7 mouse cellular contexts compared by ENCODE assay signal in genomic region chr17:69438486-69438885, GRCm38 (mm10). TPM values are rescaled to one million over a fixed set of nuclear protein-coding genes. Genes with fewer than 3 reads are reported as not detected.
A peak's percentile ranks its signal among the peaks of the same experiment; 100 is the strongest.
DNase-seq lines count a peak whose midpoint lies in the region; ATAC-seq and TF ChIP-seq lines count a peak whose summit lies in the region.

No protein-coding gene starts in this region.

- 34% methylated on average over 14 of the region's 14 CpGs for WGBS in lung, embryonic 14.5 days
- 37% methylated on average over 14 of the region's 14 CpGs for WGBS in forebrain, embryonic 13.5 days
- WGBS in limb, embryonic 11.5 days = 37% methylated on average over 14 of the region's 14 CpGs
- WGBS in stomach, embryonic 14.5 days = 36% methylated on average over 14 of the region's 14 CpGs

- no peaks in the 10 kb centered on the region for H3K9me3 ChIP-seq in lung, embryonic 14.5 days (ENCODE audit: low read depth, low read length)
- no peaks in the 10 kb centered on the region for H3K9me3 ChIP-seq in forebrain, embryonic 13.5 days (replicated peaks)
- no peaks in the 10 kb centered on the region for H3K9me3 ChIP-seq in limb, embryonic 11.5 days (ENCODE audit: control insufficient read depth, low read length)
- H3K9me3 ChIP-seq in stomach, embryonic 14.5 days (ENCODE audit: control insufficient read depth, low read depth, low read length) = no peaks in the 10 kb centered on the region

- peak overlapping the region; percentile 66 for H3K4me2 ChIP-seq in lung, embryonic 14.5 days
- H3K4me2 ChIP-seq in forebrain, embryonic 13.5 days = peak overlapping the region; percentile 86
- H3K4me2 ChIP-seq in limb, embryonic 11.5 days (ENCODE audit: low read depth, severe bottlenecking) = peak overlapping the region; percentile 54; the same call in 1 of the 2 replicates
- H3K4me2 ChIP-seq in stomach, embryonic 14.5 days (replicated peaks; ENCODE audit: low read depth, low read length) = peak overlapping the region; percentile 44; the same call in 1 of the 2 replicates

- H3K36me3 ChIP-seq in lung, embryonic 14.5 days (ENCODE audit: insufficient read depth) = no peaks in the 10 kb centered on the region
- H3K36me3 ChIP-seq in forebrain, embryonic 13.5 days (ENCODE audit: poor library complexity, severe bottlenecking) = no peaks in the 10 kb centered on the region
- H3K36me3 ChIP-seq in limb, embryonic 11.5 days (ENCODE audit: control insufficient read depth, insufficient read depth, low read length) = no peaks in the 10 kb centered on the region
- H3K36me3 ChIP-seq in stomach, embryonic 14.5 days (ENCODE audit: control insufficient read depth, insufficient read depth, low read length) = no peaks in the 10 kb centered on the region

- no peak overlapping the region for H3K9ac ChIP-seq in lung, embryonic 14.5 days
- no peak overlapping the region for H3K9ac ChIP-seq in forebrain, embryonic 13.5 days
- H3K9ac ChIP-seq in limb, embryonic 11.5 days (ENCODE audit: low read length) = no peak overlapping the region
- H3K9ac ChIP-seq in stomach, embryonic 14.5 days (replicated peaks; ENCODE audit: low read depth, low read length) = no peak overlapping the region

- peaks cover 32% of the 10 kb centered on the region for H3K27me3 ChIP-seq in lung, embryonic 14.5 days (ENCODE audit: insufficient read depth, low read length)
- peaks cover 64% of the 10 kb centered on the region for H3K27me3 ChIP-seq in forebrain, embryonic 13.5 days
- peaks cover 34% of the 10 kb centered on the region for H3K27me3 ChIP-seq in limb, embryonic 11.5 days (ENCODE audit: control insufficient read depth, insufficient read depth, low read length)
- H3K27me3 ChIP-seq in stomach, embryonic 14.5 days (ENCODE audit: control insufficient read depth, insufficient read depth, low read length) = peaks cover 11% of the 10 kb centered on the region

- no peak for DNase-seq in lung, embryonic 14.5 days
- DNase-seq in lung, postnatal 14 days = no peak
- no peak for DNase-seq in limb, embryonic 11.5 days (ENCODE audit: low spot score)
- DNase-seq in layer of hippocampus, adult 8-10 months (ENCODE audit: low spot score in 2 of 2) = no peak
- DNase-seq in urinary bladder, postnatal 10 days (ENCODE audit: low spot score) = no peak

- ATAC-seq in lung, embryonic 14.5 days (ENCODE audit: insufficient read depth) = 0 out of 2 replicates have a peak, but pooled peaks have one; percentile 3
- ATAC-seq in forebrain, embryonic 13.5 days = peak; percentile 9; the same call in 1 of the 2 replicates
- no peak for ATAC-seq in limb, embryonic 11.5 days (ENCODE audit: insufficient number of reproducible peaks, low FRiP score, low TSS enrichment, low read depth)
- ATAC-seq in stomach, embryonic 14.5 days (ENCODE audit: insufficient number of reproducible peaks, insufficient read depth, low FRiP score, low read depth) = no peak

- no peaks in the 10 kb centered on the region; the same call in 1 of the 2 replicates for H3K4me1 ChIP-seq in lung, embryonic 14.5 days (ENCODE audit: insufficient read depth)
- H3K4me1 ChIP-seq in forebrain, embryonic 13.5 days = peaks cover 15% of the 10 kb centered on the region; the same call in 1 of the 2 replicates
- H3K4me1 ChIP-seq in limb, embryonic 11.5 days (ENCODE audit: control insufficient read depth, insufficient read depth, low read length) = no peaks in the 10 kb centered on the region
- H3K4me1 ChIP-seq in stomach, embryonic 14.5 days (ENCODE audit: control insufficient read depth, insufficient read depth, low read length) = 0 out of 2 replicates have a peak, but pooled peaks cover 3% of the 10 kb centered on the region

- no peak overlapping the region for H3K27ac ChIP-seq in lung, embryonic 14.5 days (ENCODE audit: low read depth)
- H3K27ac ChIP-seq in forebrain, embryonic 13.5 days = no peak overlapping the region
- no peak overlapping the region for H3K27ac ChIP-seq in limb, embryonic 11.5 days (replicated peaks; ENCODE audit: low read depth, low read length)
- H3K27ac ChIP-seq in stomach, embryonic 14.5 days (ENCODE audit: low read length) = no peak overlapping the region

- TF ChIP-seq CTCF in lung, embryonic 14.5 days (IDR thresholded peaks at IDR 0.05; ENCODE audit: low read depth) = no peak

- peak overlapping the region; percentile 29; the same call in 1 of the 2 replicates for H3K4me3 ChIP-seq in lung, embryonic 14.5 days (ENCODE audit: low read depth, low read length)
- H3K4me3 ChIP-seq in forebrain, embryonic 13.5 days = peak overlapping the region; percentile 55
- H3K4me3 ChIP-seq in limb, embryonic 11.5 days (ENCODE audit: low read depth, low read length) = 0 out of 2 replicates have a peak overlapping the region, but pooled peaks have one; percentile 20
- peak overlapping the region; percentile 21; the same call in 1 of the 2 replicates for H3K4me3 ChIP-seq in stomach, embryonic 14.5 days (ENCODE audit: low read depth, low read length)

RNA-seq across cellular contexts. Expression of gene Akain1, which starts 0.6 kb away (rescaled TPM):
- not detected in 2 replicates for polyA plus RNA-seq in lung, embryonic 14.5 days (2014; fragmentation: Nextera tagmentation; extraction: Ambion mirVana)
- polyA plus RNA-seq in forebrain, embryonic 13.5 days (2015; fragmentation: Nextera tagmentation; extraction: Ambion mirVana) = 0.13 and 0.15 TPM in 2 replicates
- not detected in 2 replicates for polyA plus RNA-seq in limb, embryonic 11.5 days (2014; fragmentation: Nextera tagmentation; extraction: Ambion mirVana)
- not detected in 2 replicates for polyA plus RNA-seq in stomach, embryonic 14.5 days (2014; fragmentation: Nextera tagmentation; extraction: Ambion mirVana)
- total RNA-seq in layer of hippocampus, adult 8-10 months (2022) = 10 to 100 TPM; 14.6 to 17.5 (median 16.6) TPM

RNA-seq across cellular contexts. Expression of gene Zbtb14, which starts 55.6 kb away (rescaled TPM):
- polyA plus RNA-seq in lung, embryonic 14.5 days (2014; fragmentation: Nextera tagmentation; extraction: Ambion mirVana) = 23.5 and 24.9 TPM in 2 replicates
- 36.2 and 39.3 TPM in 2 replicates for polyA plus RNA-seq in forebrain, embryonic 13.5 days (2015; fragmentation: Nextera tagmentation; extraction: Ambion mirVana)
- polyA plus RNA-seq in limb, embryonic 11.5 days (2014; fragmentation: Nextera tagmentation; extraction: Ambion mirVana) = 27.9 and 30.5 TPM in 2 replicates
- 19.8 and 20.0 TPM in 2 replicates for polyA plus RNA-seq in stomach, embryonic 14.5 days (2014; fragmentation: Nextera tagmentation; extraction: Ambion mirVana)
- total RNA-seq in layer of hippocampus, adult 8-10 months (2022) = 10 to 100 TPM; 20.9 to 24.4 (median 22.4) TPM

Comparison
In these comparisons a context has a peak if more than half of its experiments do, and no peak if none do; other contexts are left out.
1. ATAC-seq: peak in lung, embryonic 14.5 days (single experiment) and forebrain, embryonic 13.5 days (single experiment); none in limb, embryonic 11.5 days (single experiment) and stomach, embryonic 14.5 days (single experiment).
2. Peak in every context shown above with its lines, with median percentiles within 50 percentile points of each other: H3K4me2 ChIP-seq and H3K4me3 ChIP-seq.